In the genomic region with DNA sequence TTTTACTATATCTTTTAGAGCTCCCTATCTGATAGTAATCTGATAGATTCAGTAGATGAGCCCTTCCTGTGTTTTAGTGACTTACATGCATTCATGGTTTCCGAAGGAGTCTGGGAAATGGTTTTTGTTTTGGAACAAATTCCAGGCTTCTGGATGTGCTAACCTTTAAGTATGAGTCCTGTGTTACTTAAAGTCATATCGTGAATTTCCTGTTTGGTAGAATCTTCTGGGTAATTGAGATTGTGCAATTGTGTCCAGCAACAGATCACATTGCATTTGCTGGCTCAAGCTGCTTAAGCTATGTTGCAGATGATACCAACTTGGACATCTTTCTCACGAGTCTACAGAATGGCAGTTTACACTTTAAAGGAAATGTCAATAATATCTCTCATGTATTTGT, we compare ENCODE assay signal across 8 mouse cellular contexts. TPM values are rescaled to one million over a fixed set of nuclear protein-coding genes. Genes with fewer than 3 reads are reported as not detected.
A peak's percentile ranks its signal among the peaks of the same experiment; 100 is the strongest.
DNase-seq lines count a peak whose midpoint lies in the region; ATAC-seq lines count a peak whose summit lies in the region.

No protein-coding gene starts in this region.

- peaks cover 64% of the 10 kb centered on the region for H3K4me1 ChIP-seq in lung, embryonic 15.5 days
- H3K4me1 ChIP-seq in forebrain, embryonic 10.5 days = peaks cover 67% of the 10 kb centered on the region
- peaks cover 59% of the 10 kb centered on the region for H3K4me1 ChIP-seq in limb, embryonic 13.5 days
- H3K4me1 ChIP-seq in stomach, embryonic 14.5 days (ENCODE audit: control insufficient read depth, insufficient read depth, low read length) = peaks cover 42% of the 10 kb centered on the region

- no peak for DNase-seq in lung, postnatal 14 days
- no peak for DNase-seq in forebrain, embryonic 10.5 days (ENCODE audit: extremely low spot score, low spot score)
- DNase-seq in left cerebral cortex, adult 11 months (ENCODE audit: low spot score) = no peak
- DNase-seq in layer of hippocampus, adult 18-20 months (ENCODE audit: low spot score in 2 of 2) = no peak
- DNase-seq in cerebellum, postnatal 25 days = no peak

- H3K36me3 ChIP-seq in lung, embryonic 15.5 days = 0 out of 2 replicates have a peak, but pooled peaks cover 4% of the 10 kb centered on the region
- no peaks in the 10 kb centered on the region; the same call in 1 of the 2 replicates for H3K36me3 ChIP-seq in forebrain, embryonic 10.5 days (replicated peaks)
- no peaks in the 10 kb centered on the region for H3K36me3 ChIP-seq in limb, embryonic 13.5 days
- no peaks in the 10 kb centered on the region; the same call in 1 of the 2 replicates for H3K36me3 ChIP-seq in stomach, embryonic 14.5 days (ENCODE audit: control insufficient read depth, insufficient read depth, low read length)

- H3K27ac ChIP-seq in lung, embryonic 15.5 days = peak overlapping the region; percentile 96
- H3K27ac ChIP-seq in forebrain, embryonic 10.5 days = no peak overlapping the region
- H3K27ac ChIP-seq in limb, embryonic 13.5 days = no peak overlapping the region
- no peak overlapping the region for H3K27ac ChIP-seq in stomach, embryonic 14.5 days (ENCODE audit: low read length)

- no peak for ATAC-seq in lung, embryonic 15.5 days (ENCODE audit: borderline replicate concordance, extremely low read depth, low FRiP score, low TSS enrichment)
- ATAC-seq in limb, embryonic 13.5 days (ENCODE audit: low FRiP score, low read depth) = no peak
- ATAC-seq in stomach, embryonic 14.5 days (ENCODE audit: insufficient number of reproducible peaks, insufficient read depth, low FRiP score, low read depth) = no peak

- H3K4me3 ChIP-seq in lung, embryonic 15.5 days = peak overlapping the region; percentile 97
- H3K4me3 ChIP-seq in forebrain, embryonic 10.5 days = peak overlapping the region; percentile 71
- H3K4me3 ChIP-seq in limb, embryonic 13.5 days = peak overlapping the region; percentile 97
- peak overlapping the region; percentile 99 for H3K4me3 ChIP-seq in stomach, embryonic 14.5 days (ENCODE audit: low read depth, low read length)

- peak overlapping the region; percentile 66 for H3K4me2 ChIP-seq in lung, embryonic 15.5 days
- H3K4me2 ChIP-seq in limb, embryonic 13.5 days (replicated peaks) = peak overlapping the region; percentile 76
- H3K4me2 ChIP-seq in stomach, embryonic 14.5 days (replicated peaks; ENCODE audit: low read depth, low read length) = peak overlapping the region; percentile 79

- H3K9ac ChIP-seq in lung, embryonic 15.5 days = peak overlapping the region; percentile 87
- H3K9ac ChIP-seq in limb, embryonic 13.5 days = peak overlapping the region; percentile 96
- peak overlapping the region; percentile 86; the same call in 1 of the 2 replicates for H3K9ac ChIP-seq in stomach, embryonic 14.5 days (replicated peaks; ENCODE audit: low read depth, low read length)

- H3K27me3 ChIP-seq in lung, embryonic 15.5 days = peaks cover 8% of the 10 kb centered on the region; the same call in 1 of the 2 replicates
- peaks cover 26% of the 10 kb centered on the region for H3K27me3 ChIP-seq in forebrain, embryonic 10.5 days (ENCODE audit: poor library complexity, severe bottlenecking)
- peaks cover 13% of the 10 kb centered on the region for H3K27me3 ChIP-seq in limb, embryonic 13.5 days
- 0 out of 2 replicates have a peak, but pooled peaks cover 2% of the 10 kb centered on the region for H3K27me3 ChIP-seq in stomach, embryonic 14.5 days (ENCODE audit: control insufficient read depth, insufficient read depth, low read length)

- no peaks in the 10 kb centered on the region for H3K9me3 ChIP-seq in lung, embryonic 15.5 days
- H3K9me3 ChIP-seq in forebrain, embryonic 10.5 days = no peaks in the 10 kb centered on the region
- H3K9me3 ChIP-seq in limb, embryonic 13.5 days = no peaks in the 10 kb centered on the region
- H3K9me3 ChIP-seq in stomach, embryonic 14.5 days (ENCODE audit: control insufficient read depth, low read depth, low read length) = no peaks in the 10 kb centered on the region

- WGBS in lung, embryonic 15.5 days = 10% methylated on average over 3 of the region's 3 CpGs
- 63% methylated on average over 3 of the region's 3 CpGs for WGBS in forebrain, embryonic 10.5 days
- WGBS in limb, embryonic 13.5 days = 45% methylated on average over 3 of the region's 3 CpGs
- WGBS in stomach, embryonic 14.5 days = 34% methylated on average over 3 of the region's 3 CpGs

RNA-seq across cellular contexts. Expression of gene Mapk14, which starts 2.0 kb away (rescaled TPM):
- polyA plus RNA-seq in lung, embryonic 15.5 days (2015; fragmentation: Nextera tagmentation; extraction: Ambion mirVana) = 53.3 and 55.6 TPM in 2 replicates
- polyA plus RNA-seq in forebrain, embryonic 10.5 days (2016; fragmentation: Nextera tagmentation; extraction: Ambion mirVana) = 41.2 and 42.2 TPM in 2 replicates
- 37.1 and 37.8 TPM in 2 replicates for polyA plus RNA-seq in limb, embryonic 13.5 days (2015; fragmentation: Nextera tagmentation; extraction: Ambion mirVana)
- polyA plus RNA-seq in stomach, embryonic 14.5 days (2014; fragmentation: Nextera tagmentation; extraction: Ambion mirVana) = 51.9 and 53.4 TPM in 2 replicates
- total RNA-seq in layer of hippocampus, adult 18-20 months (2021) = 10 to 100 TPM; 75.0 to 80.5 TPM

RNA-seq across cellular contexts. Expression of gene Slc26a8, which starts 3.1 kb away (rescaled TPM):
- polyA plus RNA-seq in lung, embryonic 15.5 days (2015; fragmentation: Nextera tagmentation; extraction: Ambion mirVana) = 0.47 and 0.58 TPM in 2 replicates
- 0.50 and 0.58 TPM in 2 replicates for polyA plus RNA-seq in forebrain, embryonic 10.5 days (2016; fragmentation: Nextera tagmentation; extraction: Ambion mirVana)
- 0.98 and 1.2 TPM in 2 replicates for polyA plus RNA-seq in limb, embryonic 13.5 days (2015; fragmentation: Nextera tagmentation; extraction: Ambion mirVana)
- 0.94 and 1.9 TPM in 2 replicates for polyA plus RNA-seq in stomach, embryonic 14.5 days (2014; fragmentation: Nextera tagmentation; extraction: Ambion mirVana)
- total RNA-seq in layer of hippocampus, adult 18-20 months (2021) = 1 to 10 TPM; 5.4 to 6.4 TPM

RNA-seq across cellular contexts. Expression of gene AC170998.1, which starts 32.8 kb away (rescaled TPM):
- polyA plus RNA-seq in lung, embryonic 15.5 days (2015; fragmentation: Nextera tagmentation; extraction: Ambion mirVana) = 2.5 and 3.0 TPM in 2 replicates
- 2.6 and 4.3 TPM in 2 replicates for polyA plus RNA-seq in forebrain, embryonic 10.5 days (2016; fragmentation: Nextera tagmentation; extraction: Ambion mirVana)
- polyA plus RNA-seq in limb, embryonic 13.5 days (2015; fragmentation: Nextera tagmentation; extraction: Ambion mirVana) = 3.2 and 3.7 TPM in 2 replicates
- 4.2 and 5.4 TPM in 2 replicates for polyA plus RNA-seq in stomach, embryonic 14.5 days (2014; fragmentation: Nextera tagmentation; extraction: Ambion mirVana)
- total RNA-seq in layer of hippocampus, adult 18-20 months (2021) = 1 to 10 TPM; 2.1 to 3.1 TPM
